Mouse (Mus musculus) heart, embryonic 11.5 days (tissue): ENCODE results near the gene Wsb1. TPM values are rescaled to one million over a fixed set of nuclear protein-coding genes. Genes with fewer than 3 reads are reported as not detected.
"Not testable (repeated sequence)": the region's sequence is repeated elsewhere in the genome, so short reads cannot be mapped to it uniquely, and the experiment has no call there.

ENCODE experiments used
- ATAC-seq: fragments of 200-750 bp; cut with Nextera tagmentation; replicated peaks from 2 replicates; pipeline ENCODE4 v1.8.0; 2017; ENCODE audit warnings: moderate library complexity; ENCODE audit not compliant: insufficient number of reproducible peaks, low FRiP score, low TSS enrichment
- H3K27ac ChIP-seq: fragments of 300-500 bp; sonication (generic); 2 replicates; pipeline ENCODE4 v1.5.1; 2014; ENCODE audit warnings: mild to moderate bottlenecking, low read depth, low read length
- H3K27me3 ChIP-seq: fragments of 300-500 bp; sonication (generic); 2 replicates; pipeline ENCODE4 v1.6.1; 2014; ENCODE audit warnings: mild to moderate bottlenecking, low read length, mixed read lengths; ENCODE audit not compliant: control insufficient read depth, insufficient read depth
- H3K36me3 ChIP-seq: fragments of 300-500 bp; sonication (generic); 2 replicates; pipeline ENCODE4 v1.6.1; 2014; ENCODE audit warnings: mild to moderate bottlenecking, low read length, moderate library complexity, mixed read lengths; ENCODE audit not compliant: control insufficient read depth, insufficient read depth
- H3K4me1 ChIP-seq: fragments of 300-500 bp; sonication (generic); 2 replicates; pipeline ENCODE4 v1.6.1; 2014; ENCODE audit warnings: low read length; ENCODE audit not compliant: control insufficient read depth, insufficient read depth
- H3K4me2 ChIP-seq: fragments of 300-500 bp; sonication (generic); 2 replicates; pipeline ENCODE4 v1.6.1; 2014; ENCODE audit warnings: mild to moderate bottlenecking, moderate library complexity
- H3K4me3 ChIP-seq: fragments of 300-500 bp; sonication (generic); 2 replicates; pipeline ENCODE4 v1.5.1; 2014; ENCODE audit warnings: low read depth, low read length
- H3K9ac ChIP-seq: fragments of 300-500 bp; sonication (generic); 2 replicates; pipeline ENCODE4 v1.6.1; 2014; ENCODE audit warnings: mild to moderate bottlenecking, low read depth, low read length, moderate library complexity
- H3K9me3 ChIP-seq: fragments of 300-500 bp; sonication (generic); replicated peaks from 2 replicates; pipeline ENCODE4 v1.6.1; 2016; ENCODE audit warnings: low read length; ENCODE audit not compliant: control insufficient read depth
- WGBS: fragments of 180-500 bp; shearing (Covaris S2); extraction: QIAGEN DNeasy Blood & Tissue Kit; methylation state at CpG from one replicate; pipeline ENCODE4 v1.1.7; 2014; ENCODE audit not compliant: insufficient replicate concordance; 5-methylcytosine and 5-hydroxymethylcytosine counted together
- polyA plus RNA-seq: library from polyadenylated mRNA; unstranded; fragments of >200 nt; fragmentation: Nextera tagmentation; extraction: Ambion mirVana; gene quantifications from 2 replicates; pipeline ENCODE4 v1.2.1, GENCODE M21; 2014

Gene Wsb1
- polyA plus RNA-seq: 196 and 230 TPM in 2 replicates

- Histone ChIP-seq H3K9me3 (no peaks in the 10 kb centered on the region), H3K36me3 (peaks cover 3% of the 10 kb centered on the region; the same call in 1 of the 2 replicates), H3K9ac (peak within 1 kb of the TSS; percentile 100), H3K27ac (peak within 1 kb of the TSS; percentile 97), H3K27me3 (no peaks in the 10 kb centered on the region), H3K4me3 (peak within 1 kb of the TSS; percentile 97), H3K4me1 (peaks cover 9% of the 10 kb centered on the region), H3K4me2 (peak within 1 kb of the TSS; percentile 82)
- peak; percentile 88 for ATAC-seq
- 2% methylated on average over 50 of the region's 50 CpGs for WGBS
Measured at GRCm38 (mm10) chr11:79254391-79255098, at the start of gene Wsb1. Wsb1 (minus strand) TSS chr11:79254671.

GRCm38 (mm10) chr11:79304245-79304644 lies 49.8 kb upstream of the Wsb1 start:
- not testable (repeated sequence) for H3K4me2 ChIP-seq, H3K9me3 ChIP-seq, H3K9ac ChIP-seq, H3K27ac ChIP-seq, ATAC-seq, H3K4me3 ChIP-seq, H3K27me3 ChIP-seq, H3K36me3 ChIP-seq
- 89% methylated on average over 4 of the region's 4 CpGs for WGBS
- peaks cover 18% of the 10 kb centered on the region for H3K4me1 ChIP-seq

GRCm38 (mm10) chr11:79303109-79303508 lies 48.6 kb upstream of the Wsb1 start:
- 88% methylated on average over 6 of the region's 6 CpGs for WGBS
- no peaks in the 10 kb centered on the region for H3K36me3 ChIP-seq
- H3K4me3 ChIP-seq: no peak overlapping the region
- no peak for ATAC-seq
- H3K9me3 ChIP-seq: no peaks in the 10 kb centered on the region
- H3K4me2 ChIP-seq: no peak overlapping the region
- H3K27me3 ChIP-seq: no peaks in the 10 kb centered on the region
- H3K27ac ChIP-seq: no peak overlapping the region
- no peak overlapping the region for H3K9ac ChIP-seq
- H3K4me1 ChIP-seq: peaks cover 18% of the 10 kb centered on the region

- Histone ChIP-seq H3K36me3 (no peaks in the 10 kb centered on the region), H3K4me3 (no peak overlapping the region), H3K4me1 (no peaks in the 10 kb centered on the region), H3K4me2 (no peak overlapping the region), H3K9ac (no peak overlapping the region), H3K9me3 (no peaks in the 10 kb centered on the region), H3K27me3 (no peaks in the 10 kb centered on the region), H3K27ac (no peak overlapping the region)
- WGBS: 75% methylated on average over 9 of the region's 9 CpGs
- no peak for ATAC-seq
Measured at GRCm38 (mm10) chr11:79299719-79300431, 45.4 kb upstream of the Wsb1 start.

- Histone ChIP-seq H3K36me3 (no peaks in the 10 kb centered on the region), H3K4me2 (no peak within 1 kb of the TSS), H3K27ac (no peak within 1 kb of the TSS), H3K9me3 (no peaks in the 10 kb centered on the region), H3K4me3 (no peak within 1 kb of the TSS), H3K4me1 (no peaks in the 10 kb centered on the region), H3K27me3 (no peaks in the 10 kb centered on the region), H3K9ac (no peak within 1 kb of the TSS)
- no peak for ATAC-seq
- WGBS: 81% methylated on average over 5 of the region's 5 CpGs
Measured at GRCm38 (mm10) chr11:79296856-79297491, 42.5 kb upstream of the Wsb1 start, which contains the start of gene Gm9964. Gm9964 (minus strand) TSS chr11:79296906.

GRCm38 (mm10) chr11:79296167-79296566 lies 41.7 kb upstream of the Wsb1 start:
- no peaks in the 10 kb centered on the region for H3K27me3 ChIP-seq
- no peak overlapping the region for H3K4me3 ChIP-seq
- no peak for ATAC-seq
- H3K36me3 ChIP-seq: no peaks in the 10 kb centered on the region
- H3K9ac ChIP-seq: no peak overlapping the region
- whole genome bisulfite sequencing: 44% methylated on average over 1 of the region's 1 CpGs
- H3K4me2 ChIP-seq: no peak overlapping the region
- no peaks in the 10 kb centered on the region for H3K9me3 ChIP-seq
- H3K27ac ChIP-seq: no peak overlapping the region
- no peaks in the 10 kb centered on the region for H3K4me1 ChIP-seq

GRCm38 (mm10) chr11:79293971-79294370 lies 39.5 kb upstream of the Wsb1 start:
- H3K9me3 ChIP-seq: no peaks in the 10 kb centered on the region
- no peak overlapping the region for H3K4me3 ChIP-seq
- H3K36me3 ChIP-seq: no peaks in the 10 kb centered on the region
- WGBS: 62% methylated on average over 1 of the region's 1 CpGs
- H3K27me3 ChIP-seq: no peaks in the 10 kb centered on the region
- no peak for ATAC-seq
- no peak overlapping the region for H3K9ac ChIP-seq
- no peak overlapping the region for H3K27ac ChIP-seq
- H3K4me2 ChIP-seq: no peak overlapping the region
- peaks cover 8% of the 10 kb centered on the region for H3K4me1 ChIP-seq

GRCm38 (mm10) chr11:79293025-79293424 lies 38.6 kb upstream of the Wsb1 start:
- Histone ChIP-seq H3K9ac (no peak overlapping the region), H3K27ac (no peak overlapping the region), H3K4me1 (peaks cover 12% of the 10 kb centered on the region), H3K4me3 (no peak overlapping the region), H3K36me3 (no peaks in the 10 kb centered on the region), H3K27me3 (no peaks in the 10 kb centered on the region), H3K4me2 (no peak overlapping the region), H3K9me3 (no peaks in the 10 kb centered on the region)
- no peak for ATAC-seq
- WGBS: 79% methylated on average over 3 of the region's 3 CpGs
